8 mouse cellular contexts compared by ENCODE assay signal in the genomic region with DNA sequence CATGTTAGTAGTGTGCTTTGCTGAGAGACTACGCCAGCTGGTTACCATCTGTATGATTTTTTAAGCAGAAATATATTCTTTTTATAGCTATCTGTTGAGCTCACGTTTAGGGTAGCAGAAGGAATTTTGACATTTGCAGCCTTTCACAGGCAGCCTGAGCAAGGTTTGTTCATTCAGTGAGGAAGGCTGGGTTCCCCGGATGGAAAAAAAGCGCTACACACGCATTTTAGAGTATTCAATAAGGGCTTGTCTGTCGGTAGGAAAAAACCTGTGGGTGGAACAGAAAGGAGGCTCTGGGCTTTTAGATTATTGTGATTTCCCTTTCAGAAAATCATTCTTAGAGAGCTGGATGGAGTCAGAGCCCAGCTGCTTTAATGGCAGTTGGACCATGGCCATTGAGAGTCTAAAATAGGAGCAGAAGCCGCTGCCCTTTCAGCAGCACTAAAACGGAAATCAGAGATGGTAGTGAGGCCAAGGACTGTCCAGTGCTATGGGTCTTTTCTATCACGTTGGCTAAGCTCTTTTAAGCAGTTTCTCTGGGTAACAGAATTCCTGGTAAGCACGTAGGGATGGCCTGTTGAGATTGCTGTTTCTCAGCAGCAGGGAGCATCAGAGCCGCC. TPM values are rescaled to one million over a fixed set of nuclear protein-coding genes. Genes with fewer than 3 reads are reported as not detected.
A peak's percentile ranks its signal among the peaks of the same experiment; 100 is the strongest.
DNase-seq lines count a peak whose midpoint lies in the region; ATAC-seq and TF ChIP-seq lines count a peak whose summit lies in the region.

No protein-coding gene starts in this region.

- WGBS in lung, embryonic 15.5 days = 49% methylated on average over 11 of the region's 11 CpGs
- 64% methylated on average over 11 of the region's 11 CpGs for WGBS in lung, adult 2 months

- H3K27me3 ChIP-seq in lung, embryonic 15.5 days = no peaks in the 10 kb centered on the region

- H3K9me3 ChIP-seq in lung, embryonic 15.5 days = no peaks in the 10 kb centered on the region

- peaks cover 19% of the 10 kb centered on the region for H3K4me1 ChIP-seq in lung, embryonic 15.5 days
- H3K4me1 ChIP-seq in lung, adult 2 months (ENCODE audit: control insufficient read depth, insufficient read depth, low read length) = no peaks in the 10 kb centered on the region

- peak; percentile 29 for DNase-seq in adrenal gland, postnatal 10 days
- no peak for DNase-seq in adrenal gland, postnatal 25 days
- DNase-seq in lung, adult 2 months = no peak
- peak; percentile 53 to 85 for DNase-seq in layer of hippocampus, postnatal 14 days (ENCODE audit: low spot score in 2 of 2)
- peak; percentile 16 for DNase-seq in right cerebral cortex, postnatal 4 days
- no peak for DNase-seq in cerebellum, adult 9-11 months

- H3K27ac ChIP-seq in lung, embryonic 15.5 days = peak overlapping the region; percentile 26

- no peak for ATAC-seq in lung, embryonic 15.5 days (ENCODE audit: borderline replicate concordance, extremely low read depth, low FRiP score, low TSS enrichment)
- no peak for ATAC-seq in erythroid progenitor cell, adult 5-6 weeks (replicated peaks; ENCODE audit: low FRiP score, poor library complexity, severe bottlenecking)

- no peak overlapping the region for H3K4me2 ChIP-seq in lung, embryonic 15.5 days

- H3K9ac ChIP-seq in lung, embryonic 15.5 days = no peak overlapping the region

- H3K4me3 ChIP-seq in lung, embryonic 15.5 days = no peak overlapping the region
- H3K4me3 ChIP-seq in lung, adult 2 months (replicated peaks; ENCODE audit: extremely low read depth, low read depth, low read length) = no peak overlapping the region

- no peak for TF ChIP-seq POLR2A in lung, adult 2 months (IDR thresholded peaks at IDR 0.05; ENCODE audit: borderline replicate concordance, extremely low read depth, low read depth, low read length)

- TF ChIP-seq CTCF in lung, adult 2 months (IDR thresholded peaks at IDR 0.05; ENCODE audit: insufficient read depth, low read length) = no peak

- H3K36me3 ChIP-seq in lung, embryonic 15.5 days = peaks cover 17% of the 10 kb centered on the region

RNA-seq across cellular contexts. Expression of gene Drc1, which starts 10.5 kb away (rescaled TPM):
- total RNA-seq in adrenal gland, postnatal 10 days (2021) = under 1 TPM; 0.21 to 0.42 TPM
- 0.82 TPM in 1 of 2 replicates, not detected in the other for total RNA-seq in adrenal gland, postnatal 25 days (2021)
- polyA plus RNA-seq in lung, embryonic 15.5 days (2015; fragmentation: Nextera tagmentation; extraction: Ambion mirVana) = 2.7 and 2.8 TPM in 2 replicates
- polyA plus RNA-seq in lung, adult 2 months (2012; rRNA removed) = 1.3 and 3.1 TPM in 2 replicates
- total RNA-seq in layer of hippocampus, postnatal 14 days (2021) = 10 to 100 TPM in 1 of 2 experiments, 1 to 10 TPM in 1; 9.7 to 10.2 TPM
- not detected in 2 replicates for total RNA-seq in erythroid progenitor cell, adult 5-6 weeks (2015; ENCODE audit: low replicate concordance)
- not detected in 2 replicates for total RNA-seq in erythroid progenitor cell, adult 5-6 weeks (2017; ENCODE audit: low replicate concordance)

RNA-seq across cellular contexts. Expression of gene Selenoi, which starts 38.3 kb away (rescaled TPM):
- 10 to 100 TPM; 20.4 to 20.7 TPM for total RNA-seq in adrenal gland, postnatal 10 days (2021)
- total RNA-seq in adrenal gland, postnatal 25 days (2021) = 22.6 and 22.7 TPM in 2 replicates
- polyA plus RNA-seq in lung, embryonic 15.5 days (2015; fragmentation: Nextera tagmentation; extraction: Ambion mirVana) = 17.0 and 18.1 TPM in 2 replicates
- polyA plus RNA-seq in lung, adult 2 months (2012; rRNA removed) = 20.4 and 33.5 TPM in 2 replicates
- total RNA-seq in layer of hippocampus, postnatal 14 days (2021) = 10 to 100 TPM; 42.8 to 57.1 TPM
- 11.3 and 18.7 TPM in 2 replicates for total RNA-seq in erythroid progenitor cell, adult 5-6 weeks (2015; ENCODE audit: low replicate concordance)
- total RNA-seq in erythroid progenitor cell, adult 5-6 weeks (2017; ENCODE audit: low replicate concordance) = 16.9 and 46.8 TPM in 2 replicates

Comparison
In these comparisons a context has a peak if more than half of its experiments do, and no peak if none do; other contexts are left out.
1. DNase-seq: peak in adrenal gland, postnatal 10 days (single experiment), layer of hippocampus, postnatal 14 days (2 of 2) and right cerebral cortex, postnatal 4 days (single experiment); none in adrenal gland, postnatal 25 days (single experiment), lung, adult 2 months (single experiment) and cerebellum, adult 9-11 months (single experiment).